Mouse (Mus musculus) myocyte (in vitro differentiated cells): ENCODE data around the gene Supt4a. TPM values are rescaled to one million over a fixed set of nuclear protein-coding genes. Genes with fewer than 3 reads are reported as not detected.

ENCODE experiments used
- H3K27me3 ChIP-seq: one replicate; pipeline ENCODE4 v1.6.1; 2011; ENCODE audit not compliant: control insufficient read depth, insufficient read depth, insufficient read length
- H3K36me3 ChIP-seq: one replicate; pipeline ENCODE4 v1.6.1; 2011; ENCODE audit not compliant: control insufficient read depth, insufficient read depth
- H3K4me2 ChIP-seq: one replicate; pipeline ENCODE4 v1.6.1; 2011; ENCODE audit warnings: low read depth, control low read depth
- H3K4me3 ChIP-seq: one replicate; pipeline ENCODE4 v1.5.1; 2011; ENCODE audit warnings: mild to moderate bottlenecking, control low read depth, moderate library complexity
- H3K79me2 ChIP-seq: one replicate; pipeline ENCODE4 v1.6.1; 2011; ENCODE audit not compliant: control insufficient read depth, insufficient read depth
- H3ac ChIP-seq: one replicate; pipeline ENCODE4 v1.6.1; 2011; ENCODE audit not compliant: control insufficient read depth, insufficient read length
- CEBPB ChIP-seq: IDR thresholded peaks from 2 replicates; pipeline ENCODE4 v1.6.1; 2011; ENCODE audit warnings: mild to moderate bottlenecking, moderate library complexity; ENCODE audit not compliant: poor library complexity, insufficient read depth, severe bottlenecking
- E2F4 ChIP-seq: IDR thresholded peaks from one replicate; pipeline ENCODE4 v1.6.1; 2011; ENCODE audit warnings: mild to moderate bottlenecking, control low read depth, moderate library complexity; ENCODE audit not compliant: insufficient read depth
- MAX ChIP-seq: IDR thresholded peaks from one replicate; pipeline ENCODE4 v1.6.1; 2011; ENCODE audit warnings: low read depth, mild to moderate bottlenecking, control low read depth
- MYOD1 ChIP-seq, 3 experiments: IDR thresholded peaks; one replicate each; pipeline ENCODE4 v1.6.1; 2011; ENCODE audit warnings: control low read depth in 2 of 3, low read depth in 2 of 3, mild to moderate bottlenecking in 2 of 3, moderate library complexity in 1 of 3; ENCODE audit not compliant: insufficient read length in 2 of 3, control insufficient read depth in 1 of 3
- MYOG ChIP-seq, 3 experiments: IDR thresholded peaks; one replicate each; pipeline ENCODE4 v1.6.1; 2011; ENCODE audit warnings: control low read depth in 2 of 3, low read depth in 2 of 3, mild to moderate bottlenecking in 2 of 3; ENCODE audit not compliant: insufficient read length in 2 of 3, control insufficient read depth in 1 of 3, insufficient read depth in 1 of 3
- POLR2A ChIP-seq: IDR thresholded peaks from one replicate; pipeline ENCODE4 v1.6.1; 2011; ENCODE audit warnings: low read depth, mild to moderate bottlenecking, control low read depth, moderate library complexity; ENCODE audit not compliant: insufficient read length
- POLR2AphosphoS2 ChIP-seq: IDR thresholded peaks from one replicate; pipeline ENCODE4 v1.6.1; 2011; ENCODE audit warnings: low read depth, control low read depth; ENCODE audit not compliant: insufficient read length
- REST ChIP-seq: IDR thresholded peaks from one replicate; pipeline ENCODE4 v1.6.1; 2011; ENCODE audit warnings: mild to moderate bottlenecking, control low read depth, moderate library complexity; ENCODE audit not compliant: insufficient read depth, insufficient read length
- SRF ChIP-seq: IDR thresholded peaks from one replicate; pipeline ENCODE4 v1.6.1; 2011; ENCODE audit warnings: low read depth; ENCODE audit not compliant: control insufficient read depth, insufficient read length
- TCF12 ChIP-seq: IDR thresholded peaks from one replicate; pipeline ENCODE4 v1.6.1; 2011; ENCODE audit warnings: mild to moderate bottlenecking, control low read depth; ENCODE audit not compliant: poor library complexity, insufficient read depth, severe bottlenecking
- TCF3 ChIP-seq: IDR thresholded peaks from one replicate; pipeline ENCODE4 v1.6.1; 2011; ENCODE audit warnings: low read depth, control low read depth; ENCODE audit not compliant: insufficient read length
- USF1 ChIP-seq: IDR thresholded peaks from one replicate; pipeline ENCODE4 v1.6.1; 2011; ENCODE audit warnings: low read depth, mild to moderate bottlenecking, control low read depth, moderate library complexity
- polyA plus RNA-seq: library from polyadenylated mRNA; unstranded; fragments of >200 nt; fragmentation: generic; extraction: Trizol; gene quantifications from one replicate; pipeline ENCODE4 v1.2.1, GENCODE M21; 2012; ENCODE audit warnings: missing spikeins

Supt4a gene
- polyA plus RNA-seq, 1 experiment, result 159 TPM

- Histone ChIP-seq H3K4me2 (no peak overlapping the region), H3K79me2 (no peaks in the 10 kb centered on the region), H3K4me3 (no peak overlapping the region), H3K36me3 (no peaks in the 10 kb centered on the region), H3ac (no peak overlapping the region), H3K27me3 (peaks cover 65% of the 10 kb centered on the region)
- TF ChIP-seq POLR2AphosphoS2 (no peak), MYOD1 (IDR thresholded peaks at IDR 0.05; ENCODE audit: control insufficient read depth in 1 of 3, insufficient read length in 2 of 3, low read depth in 2 of 3) (no peak), MAX (no peak), CEBPB (no peak), USF1 (no peak), TCF12 (no peak), TCF3 (no peak), POLR2A (no peak), REST (no peak), SRF (no peak), E2F4 (no peak), MYOG (IDR thresholded peaks at IDR 0.05; ENCODE audit: control insufficient read depth in 1 of 3, insufficient read depth in 1 of 3, insufficient read length in 2 of 3, low read depth in 2 of 3) (no peak)
Measured at GRCm38 (mm10) chr11:87762702-87763385, 25.5 kb downstream of the Supt4a start.

DNA sequence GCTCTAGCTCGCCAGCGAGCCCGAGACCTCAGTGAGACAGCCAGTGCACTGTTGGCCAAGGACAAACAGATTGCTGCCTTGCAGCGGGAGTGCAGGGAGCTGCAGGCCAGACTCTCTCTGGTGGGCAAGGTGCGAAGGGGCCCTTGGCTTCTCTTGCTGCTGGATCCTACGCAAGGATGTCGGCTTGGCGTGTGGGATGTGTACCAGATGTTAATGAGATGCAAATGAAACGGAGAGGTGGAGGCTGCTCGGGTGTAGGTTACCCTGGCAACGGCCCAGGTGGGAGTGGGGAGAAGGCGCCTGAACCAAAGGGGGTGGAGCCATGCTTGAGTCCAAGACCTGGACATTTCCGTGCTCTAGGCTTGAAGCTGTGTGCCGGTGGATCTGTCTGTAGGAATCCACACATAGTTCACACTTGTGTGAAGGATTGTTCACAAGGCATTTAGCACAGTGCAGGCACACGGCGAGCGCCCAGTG is 26.2 kb downstream of the Supt4a start:
- H3K27me3 ChIP-seq, result peaks cover 72% of the 10 kb centered on the region
- no peak overlapping the region for H3ac ChIP-seq
- no peak overlapping the region for H3K4me3 ChIP-seq
- H3K36me3 ChIP-seq, result no peaks in the 10 kb centered on the region
- TF ChIP-seq CEBPB, result no peak
- TF ChIP-seq USF1, result no peak
- TF ChIP-seq POLR2AphosphoS2, result no peak
- TF ChIP-seq E2F4, result no peak
- TF ChIP-seq MYOD1 (IDR thresholded peaks at IDR 0.05; ENCODE audit: control insufficient read depth in 1 of 3, insufficient read length in 2 of 3, low read depth in 2 of 3), result no peak
- TF ChIP-seq POLR2A, result no peak
- TF ChIP-seq SRF, result no peak
- TF ChIP-seq MYOG (IDR thresholded peaks at IDR 0.05; ENCODE audit: control insufficient read depth in 1 of 3, insufficient read depth in 1 of 3, insufficient read length in 2 of 3, low read depth in 2 of 3), result no peak
- H3K4me2 ChIP-seq, result no peak overlapping the region
- no peaks in the 10 kb centered on the region for H3K79me2 ChIP-seq

- Histone ChIP-seq H3K27me3 (peaks cover 77% of the 10 kb centered on the region), H3K36me3 (no peaks in the 10 kb centered on the region), H3K79me2 (no peaks in the 10 kb centered on the region), H3K4me2 (no peak overlapping the region), H3ac (no peak overlapping the region), H3K4me3 (no peak overlapping the region)
- TF ChIP-seq TCF12 (no peak), SRF (no peak), POLR2A (no peak), MYOG (IDR thresholded peaks at IDR 0.05; ENCODE audit: control insufficient read depth in 1 of 3, insufficient read depth in 1 of 3, insufficient read length in 2 of 3, low read depth in 2 of 3) (no peak), REST (no peak), MYOD1 (IDR thresholded peaks at IDR 0.05; ENCODE audit: control insufficient read depth in 1 of 3, insufficient read length in 2 of 3, low read depth in 2 of 3) (no peak), E2F4 (no peak), CEBPB (no peak), POLR2AphosphoS2 (no peak), MAX (no peak), USF1 (no peak), TCF3 (no peak)
Measured at GRCm38 (mm10) chr11:87763988-87764876, 26.9 kb downstream of the Supt4a start.

DNA sequence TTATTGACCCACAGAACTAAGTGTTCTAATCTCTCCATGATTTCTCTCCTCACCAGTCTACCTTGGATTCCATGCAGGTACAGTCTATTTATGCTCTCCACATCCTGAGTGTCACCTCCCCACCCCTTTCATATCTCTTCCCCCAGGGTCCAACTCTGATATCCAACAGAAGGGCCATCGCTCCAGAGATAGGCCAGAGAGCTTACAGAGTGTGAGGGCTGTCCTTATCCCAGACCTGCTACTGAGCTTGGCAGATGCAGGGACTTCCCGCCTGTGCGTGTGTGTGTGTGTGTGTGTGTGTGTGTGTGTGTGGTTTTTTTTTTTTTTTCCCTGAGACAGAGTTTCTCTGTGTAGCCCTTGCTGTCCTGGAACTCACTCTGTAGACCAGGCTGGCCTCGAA is 31.4 kb downstream of the Supt4a start:
- no peak for TF ChIP-seq MAX
- no peak for TF ChIP-seq SRF
- TF ChIP-seq USF1, result no peak
- no peak for TF ChIP-seq TCF12
- TF ChIP-seq POLR2AphosphoS2, result no peak
- no peak for TF ChIP-seq MYOG (IDR thresholded peaks at IDR 0.05; ENCODE audit: control insufficient read depth in 1 of 3, insufficient read depth in 1 of 3, insufficient read length in 2 of 3, low read depth in 2 of 3)
- no peak for TF ChIP-seq POLR2A
- TF ChIP-seq TCF3, result no peak
- TF ChIP-seq E2F4, result no peak
- no peak for TF ChIP-seq CEBPB
- no peak for TF ChIP-seq REST
- no peak for TF ChIP-seq MYOD1 (IDR thresholded peaks at IDR 0.05; ENCODE audit: control insufficient read depth in 1 of 3, insufficient read length in 2 of 3, low read depth in 2 of 3)
- no peaks in the 10 kb centered on the region for H3K36me3 ChIP-seq
- no peak overlapping the region for H3K4me3 ChIP-seq
- peaks cover 46% of the 10 kb centered on the region for H3K27me3 ChIP-seq
- H3ac ChIP-seq, result no peak overlapping the region
- H3K4me2 ChIP-seq, result no peak overlapping the region
- no peaks in the 10 kb centered on the region for H3K79me2 ChIP-seq
